Mouse (Mus musculus) neural tube, embryonic 14.5 days (tissue): ENCODE data around the gene H2-D1. TPM values are rescaled to one million over a fixed set of nuclear protein-coding genes. Genes with fewer than 3 reads are reported as not detected.

ENCODE experiments used
- ATAC-seq: fragments of 200-750 bp; cut with Nextera tagmentation; 2 replicates; pipeline ENCODE4 v1.8.0; 2017; ENCODE audit warnings: low read depth, mild to moderate bottlenecking, moderate TSS enrichment, moderate library complexity
- H3K27ac ChIP-seq: fragments of 300-500 bp; sonication (generic); 2 replicates; pipeline ENCODE4 v1.5.1; 2014; ENCODE audit warnings: low read depth, mild to moderate bottlenecking, control low read depth, low read length, moderate library complexity, mixed read lengths
- H3K27me3 ChIP-seq: fragments of 300-500 bp; sonication (generic); 2 replicates; pipeline ENCODE4 v1.6.1; 2014; ENCODE audit warnings: low read length; ENCODE audit not compliant: control insufficient read depth, insufficient read depth
- H3K36me3 ChIP-seq: fragments of 300-500 bp; sonication (generic); 2 replicates; pipeline ENCODE4 v1.6.1; 2014; ENCODE audit warnings: low read length, mixed read lengths; ENCODE audit not compliant: control insufficient read depth, insufficient read depth
- H3K4me1 ChIP-seq: fragments of 300-500 bp; sonication (generic); 2 replicates; pipeline ENCODE4 v1.6.1; 2014; ENCODE audit warnings: low read length; ENCODE audit not compliant: control insufficient read depth, insufficient read depth
- H3K4me2 ChIP-seq: fragments of 300-500 bp; sonication (generic); 2 replicates; pipeline ENCODE4 v1.6.1; 2014; ENCODE audit warnings: mild to moderate bottlenecking, low read depth, low read length, control low read depth
- H3K4me3 ChIP-seq: fragments of 300-500 bp; sonication (generic); 2 replicates; pipeline ENCODE4 v1.5.1; 2014; ENCODE audit warnings: low read depth, low read length, control low read depth, mixed read lengths
- H3K9ac ChIP-seq: fragments of 300-500 bp; sonication (generic); replicated peaks from 2 replicates; pipeline ENCODE4 v1.6.1; 2014; ENCODE audit warnings: low read depth, mild to moderate bottlenecking, control low read depth, low read length, mixed read lengths
- H3K9me3 ChIP-seq: fragments of 300-500 bp; sonication (generic); 2 replicates; pipeline ENCODE4 v1.6.1; 2016; ENCODE audit warnings: low read length; ENCODE audit not compliant: control insufficient read depth
- WGBS: fragments of 180-500 bp; shearing (Covaris S2); extraction: QIAGEN DNeasy Blood & Tissue Kit; methylation state at CpG from one replicate; pipeline ENCODE4 v1.1.7; 2014; 5-methylcytosine and 5-hydroxymethylcytosine counted together
- polyA plus RNA-seq: library from polyadenylated mRNA; unstranded; fragments of >200 nt; fragmentation: Nextera tagmentation; extraction: Ambion mirVana; gene quantifications from 2 replicates; pipeline ENCODE4 v1.2.1, GENCODE M21; 2014

H2-D1 gene
- polyA plus RNA-seq, 1 experiment from 2014 or later = 111 TPM

DNA sequence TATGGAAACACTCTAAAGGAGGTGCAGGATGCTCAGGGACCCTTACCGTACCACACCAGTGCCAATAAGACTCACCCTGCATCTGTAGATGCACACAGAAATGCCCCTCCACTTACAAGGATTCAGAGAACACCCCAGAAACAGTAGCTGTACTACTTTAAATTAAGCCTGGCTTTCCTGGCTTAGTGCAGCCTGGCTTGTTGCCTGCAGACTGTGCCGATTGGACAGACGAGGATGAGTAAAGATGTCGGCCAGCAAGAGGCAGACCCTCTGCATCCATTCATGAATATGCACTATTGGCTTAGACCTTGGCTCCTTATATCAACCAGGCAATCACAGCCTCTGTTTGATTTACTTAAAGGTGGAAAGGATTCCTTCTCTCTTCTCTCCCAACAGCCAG lies 2.9 kb upstream of the H2-D1 start:
- ATAC-seq = no peak
- Histone ChIP-seq H3K9me3 (no peaks in the 10 kb centered on the region), H3K4me3 (no peak overlapping the region), H3K4me2 (no peak overlapping the region), H3K27me3 (no peaks in the 10 kb centered on the region), H3K27ac (no peak overlapping the region), H3K9ac (no peak overlapping the region), H3K4me1 (no peaks in the 10 kb centered on the region), H3K36me3 (no peaks in the 10 kb centered on the region)
- 77% methylated on average over 4 of the region's 4 CpGs for WGBS

GRCm38 (mm10) chr17:35261651-35262050 lies 879 bp upstream of the H2-D1 start:
- no peaks in the 10 kb centered on the region for H3K27me3 ChIP-seq
- WGBS = 80% methylated on average over 13 of the region's 13 CpGs

GRCm38 (mm10) chr17:35263523-35263883 lies 973 bp downstream of the H2-D1 start:
- H3K27me3 ChIP-seq = no peaks in the 10 kb centered on the region
- WGBS = 1% methylated on average over 30 of the region's 31 CpGs

More at GRCm38 (mm10) chr17:35261651-35262050, 879 bp upstream of the H2-D1 start:
- Histone ChIP-seq H3K9me3 (no peaks in the 10 kb centered on the region), H3K4me2 (no peak overlapping the region), H3K4me1 (no peaks in the 10 kb centered on the region), H3K36me3 (no peaks in the 10 kb centered on the region), H3K27ac (no peak overlapping the region), H3K9ac (no peak overlapping the region), H3K4me3 (no peak overlapping the region)
- ATAC-seq = no peak

GRCm38 (mm10) chr17:35267399-35268086 lies 5.0 kb downstream of the H2-D1 start:
- 82% methylated on average over 1 of the region's 1 CpGs for WGBS
- no peak overlapping the region for H3K4me2 ChIP-seq
- no peaks in the 10 kb centered on the region for H3K4me1 ChIP-seq
- no peak overlapping the region for H3K27ac ChIP-seq
- no peak overlapping the region for H3K4me3 ChIP-seq
- no peak for ATAC-seq
- H3K9ac ChIP-seq = no peak overlapping the region
- no peaks in the 10 kb centered on the region for H3K9me3 ChIP-seq
- H3K27me3 ChIP-seq = no peaks in the 10 kb centered on the region
- H3K36me3 ChIP-seq = no peaks in the 10 kb centered on the region

More at GRCm38 (mm10) chr17:35263523-35263883, 973 bp downstream of the H2-D1 start:
- Histone ChIP-seq H3K9me3 (no peaks in the 10 kb centered on the region), H3K4me3 (peak overlapping the region; percentile 59), H3K27ac (no peak overlapping the region), H3K9ac (peak overlapping the region; percentile 71), H3K36me3 (no peaks in the 10 kb centered on the region), H3K4me2 (peak overlapping the region; percentile 76), H3K4me1 (no peaks in the 10 kb centered on the region)
- no peak for ATAC-seq

GRCm38 (mm10) chr17:35269653-35270347 lies 7.3 kb downstream of the H2-D1 start:
- H3K9me3 ChIP-seq = no peaks in the 10 kb centered on the region
- H3K27me3 ChIP-seq = no peaks in the 10 kb centered on the region
- no peak overlapping the region for H3K27ac ChIP-seq
- WGBS = 30% methylated on average over 3 of the region's 3 CpGs
- H3K9ac ChIP-seq = no peak overlapping the region
- no peak for ATAC-seq
- no peaks in the 10 kb centered on the region for H3K4me1 ChIP-seq
- H3K4me2 ChIP-seq = no peak overlapping the region
- H3K4me3 ChIP-seq = no peak overlapping the region
- H3K36me3 ChIP-seq = no peaks in the 10 kb centered on the region

GRCm38 (mm10) chr17:35272249-35272648 lies 9.7 kb downstream of the H2-D1 start:
- Histone ChIP-seq H3K9me3 (no peaks in the 10 kb centered on the region), H3K4me3 (no peak overlapping the region), H3K4me1 (no peaks in the 10 kb centered on the region), H3K36me3 (no peaks in the 10 kb centered on the region), H3K9ac (no peak overlapping the region), H3K4me2 (no peak overlapping the region), H3K27me3 (no peaks in the 10 kb centered on the region), H3K27ac (no peak overlapping the region)
- ATAC-seq = no peak
- WGBS = 80% methylated on average over 3 of the region's 3 CpGs

DNA sequence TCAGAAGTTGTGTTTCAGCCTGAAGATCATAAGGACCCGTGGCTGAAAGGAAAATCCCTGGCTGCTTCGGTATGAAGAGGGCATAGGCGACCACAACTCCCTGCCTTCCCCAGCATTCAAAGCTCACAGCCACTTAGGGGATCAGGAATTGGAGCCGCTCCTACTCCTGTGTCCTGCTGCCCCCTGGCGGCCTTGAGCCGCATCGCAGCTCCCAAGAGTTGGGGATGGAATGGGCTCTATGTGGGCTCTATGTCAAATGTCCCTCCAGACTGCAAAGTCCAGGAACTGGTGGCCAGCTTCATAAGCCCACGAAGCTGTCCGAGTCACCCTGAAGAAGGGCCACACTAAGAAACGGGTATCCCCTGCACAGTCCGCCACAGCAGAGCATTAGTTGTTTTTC lies 12.2 kb downstream of the H2-D1 start:
- H3K9me3 ChIP-seq = no peaks in the 10 kb centered on the region
- no peaks in the 10 kb centered on the region for H3K27me3 ChIP-seq
- ATAC-seq = peak; percentile 68; the same call in 1 of the 2 replicates
- H3K9ac ChIP-seq = no peak overlapping the region
- no peaks in the 10 kb centered on the region for H3K36me3 ChIP-seq
- H3K4me2 ChIP-seq = no peak overlapping the region
- H3K27ac ChIP-seq = no peak overlapping the region
- 7% methylated on average over 11 of the region's 11 CpGs for WGBS
- H3K4me1 ChIP-seq = no peaks in the 10 kb centered on the region
- no peak overlapping the region for H3K4me3 ChIP-seq

DNA sequence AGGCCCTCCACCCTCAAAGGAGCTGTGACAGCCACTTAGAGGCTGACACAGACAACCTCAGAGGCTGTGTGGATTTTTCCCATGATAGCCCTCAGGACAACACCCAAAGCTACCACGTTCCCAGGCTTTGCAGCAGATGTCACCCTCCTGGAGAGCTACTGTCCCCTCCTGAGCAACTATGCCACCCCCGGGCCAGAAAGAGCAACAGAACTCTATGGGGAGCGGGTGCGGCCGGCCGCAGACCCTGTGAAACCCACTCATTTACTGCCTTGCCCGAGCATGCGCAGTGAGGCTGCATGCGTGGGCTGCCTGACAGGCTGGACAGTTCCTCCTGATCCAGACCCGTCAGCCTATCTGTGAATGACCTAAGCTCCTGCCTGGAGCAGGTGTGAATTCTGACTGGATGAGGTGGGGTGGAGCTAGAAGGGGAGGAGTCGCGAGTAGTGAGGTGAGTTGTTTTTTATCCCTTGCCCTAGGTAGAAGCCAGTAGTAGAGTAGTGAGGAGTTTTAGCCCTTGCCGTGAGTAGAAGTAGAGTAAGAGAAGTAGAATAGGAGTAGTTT lies 13.9 kb downstream of the H2-D1 start:
- no peak for ATAC-seq
- Histone ChIP-seq H3K4me2 (peak overlapping the region; percentile 29; the same call in 1 of the 2 replicates), H3K9me3 (no peaks in the 10 kb centered on the region), H3K27ac (no peak overlapping the region), H3K36me3 (no peaks in the 10 kb centered on the region), H3K4me1 (no peaks in the 10 kb centered on the region), H3K4me3 (no peak overlapping the region), H3K27me3 (no peaks in the 10 kb centered on the region), H3K9ac (no peak overlapping the region; the same call in 1 of the 2 replicates)
- 22% methylated on average over 13 of the region's 13 CpGs for WGBS

DNA sequence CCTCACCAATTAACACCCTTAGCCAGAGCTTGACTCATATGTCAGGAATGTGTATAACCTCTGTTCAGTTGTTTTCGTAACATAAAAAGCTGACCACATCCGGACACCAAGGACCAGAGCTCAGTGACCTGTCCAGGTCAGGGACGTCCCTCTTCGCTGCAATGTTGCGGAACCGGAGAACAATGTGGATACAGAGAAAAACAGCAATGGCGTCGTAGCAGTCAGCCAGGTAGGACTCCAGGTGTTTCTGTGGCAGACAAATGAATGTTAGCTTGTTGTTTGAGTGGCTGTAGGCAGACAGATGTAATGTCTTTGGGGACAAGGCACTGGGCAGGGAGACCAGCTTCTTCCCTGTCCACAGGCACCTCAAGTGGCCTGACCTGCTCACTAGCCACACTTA lies 15.5 kb downstream of the H2-D1 start:
- 91% methylated on average over 8 of the region's 8 CpGs for WGBS
- ATAC-seq = no peak
- H3K4me1 ChIP-seq = no peaks in the 10 kb centered on the region

More for the DNA sequence above, 15.5 kb downstream of the H2-D1 start:
- Histone ChIP-seq H3K27ac (no peak overlapping the region), H3K36me3 (no peaks in the 10 kb centered on the region), H3K9me3 (no peaks in the 10 kb centered on the region), H3K9ac (no peak overlapping the region), H3K27me3 (no peaks in the 10 kb centered on the region), H3K4me3 (no peak overlapping the region), H3K4me2 (no peak overlapping the region)
